Mouse (Mus musculus): Measurements from ENCODE around the gene Gm13272. TPM values are rescaled to one million over a fixed set of nuclear protein-coding genes. Genes with fewer than 3 reads are reported as not detected.

Gm13272 gene
- polyA plus RNA-seq, 1 experiment from 2014 or later = not detected

Other genes with a start within 250 kb of the Gm13272 start
- gene Ifna15, start 221.6 kb upstream of the Gm13272 start, polyA plus RNA-seq (2016; fragmentation: Nextera tagmentation; extraction: Ambion mirVana) = not detected in 2 replicates
- gene Ifna14, start 208.1 kb upstream of the Gm13272 start, polyA plus RNA-seq (2016; fragmentation: Nextera tagmentation; extraction: Ambion mirVana) = not detected in 2 replicates
- gene Ifna9, start 187.5 kb upstream of the Gm13272 start, polyA plus RNA-seq (2016; fragmentation: Nextera tagmentation; extraction: Ambion mirVana) = not detected in 2 replicates
- gene Ifna12, start 176.5 kb upstream of the Gm13272 start, polyA plus RNA-seq (2016; fragmentation: Nextera tagmentation; extraction: Ambion mirVana) = not detected in 2 replicates
- not detected in 2 replicates for gene C87499, start 145.4 kb upstream of the Gm13272 start, polyA plus RNA-seq (2016; fragmentation: Nextera tagmentation; extraction: Ambion mirVana)
- not detected in 2 replicates for gene Ifna13, start 135.4 kb upstream of the Gm13272 start, polyA plus RNA-seq (2016; fragmentation: Nextera tagmentation; extraction: Ambion mirVana)
- gene Ifna16, start 102.9 kb upstream of the Gm13272 start, polyA plus RNA-seq (2016; fragmentation: Nextera tagmentation; extraction: Ambion mirVana) = not detected in 2 replicates
- not detected in 2 replicates for gene Ifna2, start 95.9 kb upstream of the Gm13272 start, polyA plus RNA-seq (2016; fragmentation: Nextera tagmentation; extraction: Ambion mirVana)
- gene Ifnab, start 88.5 kb upstream of the Gm13272 start, polyA plus RNA-seq (2016; fragmentation: Nextera tagmentation; extraction: Ambion mirVana) = not detected in 2 replicates
- 1.5 and 1.8 TPM in 2 replicates for gene Gm26566, start 58.0 kb upstream of the Gm13272 start, polyA plus RNA-seq (2016; fragmentation: Nextera tagmentation; extraction: Ambion mirVana)
- 130 and 143 TPM in 2 replicates for gene Klhl9, start 57.4 kb upstream of the Gm13272 start, polyA plus RNA-seq (2016; fragmentation: Nextera tagmentation; extraction: Ambion mirVana)
- gene Gm13271, start 25.0 kb upstream of the Gm13272 start, polyA plus RNA-seq (2016; fragmentation: Nextera tagmentation; extraction: Ambion mirVana) = not detected in 2 replicates
- 0.32 and 0.41 TPM in 2 replicates for gene Gm13283, start 19.7 kb upstream of the Gm13272 start, polyA plus RNA-seq (2016; fragmentation: Nextera tagmentation; extraction: Ambion mirVana)
- gene Gm13290, start 6.0 kb upstream of the Gm13272 start, polyA plus RNA-seq (2016; fragmentation: Nextera tagmentation; extraction: Ambion mirVana) = 0.37 TPM in 1 of 2 replicates, not detected in the other
- gene Gm13289, start 2.9 kb upstream of the Gm13272 start, polyA plus RNA-seq (2016; fragmentation: Nextera tagmentation; extraction: Ambion mirVana) = not detected in 2 replicates
- gene Ifnz, start 2.3 kb downstream of the Gm13272 start, polyA plus RNA-seq (2016; fragmentation: Nextera tagmentation; extraction: Ambion mirVana) = 0.20 and 0.32 TPM in 2 replicates
- gene Gm13276, start 5.9 kb downstream of the Gm13272 start, polyA plus RNA-seq (2016; fragmentation: Nextera tagmentation; extraction: Ambion mirVana) = not detected in 2 replicates
- gene Gm13277, start 8.8 kb downstream of the Gm13272 start, polyA plus RNA-seq (2016; fragmentation: Nextera tagmentation; extraction: Ambion mirVana) = not detected in 2 replicates
- gene Gm13278, start 11.7 kb downstream of the Gm13272 start, polyA plus RNA-seq (2016; fragmentation: Nextera tagmentation; extraction: Ambion mirVana) = not detected in 2 replicates
- gene Gm13275, start 14.6 kb downstream of the Gm13272 start, polyA plus RNA-seq (2016; fragmentation: Nextera tagmentation; extraction: Ambion mirVana) = not detected in 2 replicates
- not detected in 2 replicates for gene Gm13279, start 17.5 kb downstream of the Gm13272 start, polyA plus RNA-seq (2016; fragmentation: Nextera tagmentation; extraction: Ambion mirVana)
- gene Gm13285, start 19.8 kb downstream of the Gm13272 start, polyA plus RNA-seq (2016; fragmentation: Nextera tagmentation; extraction: Ambion mirVana) = 1.0 and 1.5 TPM in 2 replicates
- gene Gm13287, start 23.4 kb downstream of the Gm13272 start, polyA plus RNA-seq (2016; fragmentation: Nextera tagmentation; extraction: Ambion mirVana) = not detected in 2 replicates
- 0.15 TPM in 1 of 2 replicates, not detected in the other for gene Gm13288, start 25.7 kb downstream of the Gm13272 start, polyA plus RNA-seq (2016; fragmentation: Nextera tagmentation; extraction: Ambion mirVana)
- not detected in 2 replicates for gene Ifna7, start 36.4 kb downstream of the Gm13272 start, polyA plus RNA-seq (2016; fragmentation: Nextera tagmentation; extraction: Ambion mirVana)
- gene Ifna11, start 40.1 kb downstream of the Gm13272 start, polyA plus RNA-seq (2016; fragmentation: Nextera tagmentation; extraction: Ambion mirVana) = not detected in 2 replicates
- gene Ifna6, start 47.6 kb downstream of the Gm13272 start, polyA plus RNA-seq (2016; fragmentation: Nextera tagmentation; extraction: Ambion mirVana) = not detected in 2 replicates
- not detected in 2 replicates for gene Ifna5, start 55.7 kb downstream of the Gm13272 start, polyA plus RNA-seq (2016; fragmentation: Nextera tagmentation; extraction: Ambion mirVana)
- not detected in 2 replicates for gene Ifna4, start 62.0 kb downstream of the Gm13272 start, polyA plus RNA-seq (2016; fragmentation: Nextera tagmentation; extraction: Ambion mirVana)
- gene Ifna1, start 70.2 kb downstream of the Gm13272 start, polyA plus RNA-seq (2016; fragmentation: Nextera tagmentation; extraction: Ambion mirVana) = not detected in 2 replicates
- gene Ifne, start 100.4 kb downstream of the Gm13272 start, polyA plus RNA-seq (2016; fragmentation: Nextera tagmentation; extraction: Ambion mirVana) = not detected in 2 replicates